Mouse (Mus musculus) adrenal gland, postnatal 25 days (tissue): ENCODE measurements around the gene Ppp1r12c. TPM values are rescaled to one million over a fixed set of nuclear protein-coding genes. Genes with fewer than 3 reads are reported as not detected.
A peak's percentile ranks its signal among the peaks of the same experiment; 100 is the strongest.

Source experiments
- DNase-seq: peaks from one replicate; pipeline ENCODE4 v3.0.0; 2021; ENCODE audit warnings: mixed read lengths
- microRNA-seq, 2 experiments: library from miRNA; unstranded; fragments of <30 nt; microRNA quantifications; one replicate each; pipeline ENCODE4 v1.2.0; 2021
- total RNA-seq: library from RNA; stranded (reverse); gene quantifications from 2 replicates; pipeline ENCODE4 v1.2.3, GENCODE M21; 2021

Ppp1r12c gene
- total RNA-seq, 1 experiment from 2014 or later: 98.3 TPM

- peak; percentile 73 for DNase-seq
Measured at GRCm38 (mm10) chr7:4431548-4431947, 69.9 kb downstream of the Ppp1r12c start.

Small RNA genes lying within 50 kb of the gene (microRNA-seq; reads per million reads assigned to microRNA genes)
- gene Gm24605: 0 reads per million in 2 experiments

Other genes with a start within 250 kb of the Ppp1r12c start
- 0.21 TPM in 1 of 2 replicates, not detected in the other for gene Ncr1, start 164.0 kb downstream of the Ppp1r12c start, total RNA-seq
- gene Gp6, start 103.9 kb downstream of the Ppp1r12c start, total RNA-seq: not detected in 2 replicates
- 17.3 and 19.0 TPM in 2 replicates for gene Rdh13, start 56.0 kb downstream of the Ppp1r12c start, total RNA-seq
- 8.0 and 10.1 TPM in 2 replicates for gene Eps8l1, start 41.0 kb downstream of the Ppp1r12c start, total RNA-seq
- 0.94 and 2.2 TPM in 2 replicates for gene Tnnt1, start 14.7 kb upstream of the Ppp1r12c start, total RNA-seq
- 0.85 TPM in 1 of 2 replicates, not detected in the other for gene Tnni3, start 22.5 kb upstream of the Ppp1r12c start, total RNA-seq
- gene Dnaaf3, start 30.8 kb upstream of the Ppp1r12c start, total RNA-seq: 0.91 and 1.2 TPM in 2 replicates
- gene Syt5, start 45.9 kb upstream of the Ppp1r12c start, total RNA-seq: 7.0 and 8.9 TPM in 2 replicates
- not detected in 2 replicates for gene Ptprh, start 102.4 kb upstream of the Ppp1r12c start, total RNA-seq
- gene Tmem86b, start 129.7 kb upstream of the Ppp1r12c start, total RNA-seq: 9.3 and 10.2 TPM in 2 replicates
- gene Ppp6r1, start 157.3 kb upstream of the Ppp1r12c start, total RNA-seq: 98.1 and 99.6 TPM in 2 replicates
- 42.2 and 47.8 TPM in 2 replicates for gene Hspbp1, start 183.4 kb upstream of the Ppp1r12c start, total RNA-seq
- gene Brsk1, start 188.9 kb upstream of the Ppp1r12c start, total RNA-seq: 4.2 and 6.5 TPM in 2 replicates
- 0.24 TPM in 1 of 2 replicates, not detected in the other for gene Tmem150b, start 223.6 kb upstream of the Ppp1r12c start, total RNA-seq
- gene Kmt5c, start 238.4 kb upstream of the Ppp1r12c start, total RNA-seq: 64.5 and 70.1 TPM in 2 replicates